Mouse (Mus musculus) kidney, adult 2 months (tissue): ENCODE data around the gene Trim3.

Experiments
- CTCF ChIP-seq: fragments of 200-500 bp; conservative IDR thresholded peaks from 2 replicates; pipeline ENCODE4 v1.5.1; 2011; ENCODE audit warnings: low read depth, mild to moderate bottlenecking, control low read depth, low read length, moderate library complexity, mixed read lengths; ENCODE audit not compliant: insufficient read depth, insufficient read length
- POLR2A ChIP-seq: fragments of 200-500 bp; IDR thresholded peaks from one replicate; pipeline ENCODE4 v1.6.1; 2011; ENCODE audit warnings: low read depth, low read length, control low read depth

DNA sequence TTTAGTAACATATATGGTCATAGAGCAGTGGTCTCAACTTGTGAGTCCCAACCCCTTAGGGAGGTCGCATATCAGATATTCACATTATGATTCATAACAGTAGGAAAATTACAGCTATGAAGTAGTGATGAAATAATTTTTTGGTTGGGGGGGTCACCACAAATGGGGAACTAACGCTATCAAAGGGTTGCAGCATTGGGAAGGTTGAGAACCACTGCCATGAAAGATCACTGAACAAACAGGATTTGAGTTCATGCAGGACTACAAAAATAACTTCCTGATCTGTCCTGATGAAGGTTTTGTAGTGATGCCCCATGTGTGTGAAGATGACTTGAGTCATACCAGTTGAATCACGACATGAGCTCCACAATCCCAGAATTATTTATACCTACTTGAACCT is 24.9 kb downstream of the Trim3 start:
- TF ChIP-seq CTCF (no peak), POLR2A (no peak)
